Mouse (Mus musculus) kidney, adult 11 months (tissue): Measurements from ENCODE around the gene Macf1.
"Not testable (repeated sequence)": the region's sequence is repeated elsewhere in the genome, so short reads cannot be mapped to it uniquely, and the experiment has no call there.

Experiments
- DNase-seq: peaks from one replicate; pipeline ENCODE4 v3.0.0; 2022

The Macf1 gene

DNA sequence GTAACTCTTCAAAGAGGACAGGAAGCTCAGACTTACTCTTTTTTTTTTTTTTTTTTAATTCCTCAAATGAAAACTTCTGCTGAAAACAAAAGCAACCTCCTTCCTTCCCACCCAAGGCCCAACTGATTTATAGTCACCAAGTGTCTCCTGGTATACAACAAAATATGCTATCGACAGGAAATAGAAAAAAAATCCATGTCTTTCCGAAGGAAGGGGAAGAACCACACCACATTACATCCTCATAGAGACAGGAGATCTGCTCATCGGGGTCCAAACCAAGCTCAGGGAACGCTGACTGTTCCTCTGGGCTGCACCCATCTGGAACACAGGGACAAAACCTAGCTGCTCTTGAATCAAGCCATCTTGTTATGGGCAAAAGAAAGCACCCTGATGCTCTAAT, 50.3 kb downstream of the Macf1 start:
- DNase-seq, result peak; percentile 39

DNA sequence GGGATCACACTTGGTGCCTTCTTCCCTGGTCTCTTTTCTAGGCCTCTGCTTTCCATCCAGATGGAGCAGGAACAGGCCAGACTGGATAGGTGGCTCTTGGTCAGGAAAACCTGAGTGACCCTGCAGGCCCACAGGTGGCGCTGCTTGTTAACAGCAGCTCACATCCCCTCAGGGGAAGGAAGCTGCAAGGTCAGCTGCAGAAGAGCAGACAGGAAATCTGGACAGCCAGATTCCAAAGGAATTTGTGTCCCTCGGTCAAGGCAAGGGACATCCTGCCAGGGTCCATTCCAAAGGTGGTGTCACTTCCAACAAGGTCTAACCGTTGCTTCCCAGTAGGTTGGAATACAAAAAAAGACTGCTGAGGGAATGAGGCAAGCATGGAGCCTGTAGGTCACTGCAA, 50.8 kb downstream of the Macf1 start:
- peak; percentile 91 for DNase-seq

DNA sequence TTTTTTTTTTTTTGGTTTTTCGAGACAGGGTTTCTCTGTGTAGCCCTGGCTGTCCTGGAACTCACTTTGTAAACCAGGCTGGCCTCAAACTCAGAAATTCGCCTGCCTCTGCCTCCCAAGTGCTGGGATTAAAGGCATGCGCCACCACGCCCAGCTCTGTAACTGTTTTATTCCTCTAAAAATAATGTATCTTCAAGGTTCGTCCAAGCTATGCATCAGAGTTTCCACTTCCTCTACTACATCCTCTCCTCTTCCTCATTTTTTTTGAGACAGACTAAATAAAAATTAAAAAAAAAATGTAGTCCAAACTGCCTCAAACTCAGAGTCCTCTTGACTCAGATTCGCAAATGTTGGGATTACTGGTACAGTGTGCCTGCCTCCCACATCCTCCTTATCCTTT, 52.0 kb downstream of the Macf1 start:
- DNase-seq, result not testable (repeated sequence)

DNA sequence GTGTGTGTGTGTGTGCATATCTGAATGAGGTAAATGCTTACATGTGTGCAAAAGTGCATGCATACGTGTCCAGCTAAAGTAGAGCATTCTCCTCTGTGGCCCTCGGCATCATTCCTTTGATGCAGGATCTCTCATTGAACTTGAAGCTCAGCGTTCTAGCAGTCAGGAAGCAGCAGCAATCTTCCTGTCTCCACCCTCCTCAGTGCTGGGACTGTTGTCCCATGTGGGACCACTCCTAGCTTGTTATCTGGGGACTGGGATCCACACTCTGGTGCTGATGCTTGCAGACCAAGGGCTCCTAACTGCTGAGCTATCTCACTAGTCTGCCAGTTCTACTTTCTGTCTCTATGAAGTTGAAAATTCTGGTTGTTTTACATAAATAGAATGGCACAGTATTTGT, 52.5 kb downstream of the Macf1 start:
- DNase-seq, result no peak

DNA sequence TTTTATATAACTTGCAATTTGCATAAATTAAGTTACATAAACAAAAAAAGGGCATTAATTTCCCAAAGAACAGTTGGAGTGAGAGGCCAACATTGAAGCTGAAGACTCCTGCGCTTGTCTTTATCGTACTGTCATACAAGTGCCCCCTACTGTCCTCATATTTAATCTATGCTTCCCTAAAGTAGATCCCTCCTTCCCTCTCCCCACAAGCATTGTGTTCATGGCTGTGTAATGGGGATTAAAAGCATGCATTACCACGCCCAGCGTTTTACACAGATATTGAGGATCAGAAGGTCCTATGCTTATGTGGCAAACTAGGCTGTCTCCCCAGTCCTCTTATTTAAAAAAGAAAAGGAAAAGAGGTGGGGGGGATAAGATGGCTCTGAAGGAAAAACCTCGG, 56.5 kb downstream of the Macf1 start:
- no peak for DNase-seq

DNA sequence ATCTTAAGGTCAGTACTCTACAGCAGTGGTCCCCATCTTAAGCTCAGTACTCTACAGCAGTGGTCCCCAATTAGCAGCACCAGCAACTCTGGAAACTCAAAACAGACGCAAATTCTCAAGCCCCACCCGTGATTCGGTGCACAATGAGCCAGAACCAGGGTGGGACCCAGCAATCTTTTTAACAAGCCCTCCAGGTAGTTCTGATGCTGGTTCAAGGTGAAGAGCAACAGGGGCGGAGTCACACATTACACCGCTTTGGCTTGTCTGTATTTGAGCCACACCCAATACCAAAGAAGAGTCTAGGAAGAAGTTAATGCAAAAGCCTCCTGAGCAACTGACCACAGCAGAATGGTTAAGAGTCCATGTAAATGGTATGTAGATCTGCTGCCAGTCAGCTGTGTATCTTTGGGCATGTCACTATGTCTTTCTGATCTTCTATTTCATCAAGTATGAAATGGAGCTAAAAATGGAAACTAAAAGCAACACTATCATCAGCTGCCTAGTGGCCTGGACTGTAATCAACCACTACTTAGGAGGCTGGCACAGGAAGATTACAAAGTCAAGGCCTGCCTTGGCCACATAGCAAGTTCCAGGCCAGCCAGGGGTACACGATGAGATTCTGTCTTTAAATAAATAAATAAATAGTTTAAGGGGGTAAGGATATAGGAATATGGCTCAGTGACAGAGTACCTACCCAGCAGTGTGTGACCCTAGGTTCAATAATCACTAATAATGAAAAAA, 58.7 kb downstream of the Macf1 start:
- no peak for DNase-seq

DNA sequence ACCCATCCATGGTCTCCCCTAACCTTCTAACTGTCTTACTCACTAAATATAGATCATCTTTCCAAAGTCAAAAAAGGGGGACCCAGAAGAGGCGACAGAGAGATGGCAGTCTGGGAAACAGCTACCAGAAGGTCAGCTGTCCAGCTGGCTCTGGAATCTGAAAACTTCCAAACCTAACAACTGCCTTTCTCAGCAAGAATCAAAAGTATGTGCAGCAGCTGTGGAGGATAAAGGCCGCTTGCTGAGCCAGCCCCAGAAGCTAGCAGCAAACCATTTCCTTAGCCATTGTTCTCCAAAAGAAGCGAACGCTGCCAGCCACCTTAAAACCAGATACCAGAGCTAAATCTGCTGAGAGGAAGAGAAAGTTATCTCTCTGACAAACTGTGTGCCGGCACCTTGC, 59.7 kb downstream of the Macf1 start:
- peak; percentile 47 for DNase-seq

DNA sequence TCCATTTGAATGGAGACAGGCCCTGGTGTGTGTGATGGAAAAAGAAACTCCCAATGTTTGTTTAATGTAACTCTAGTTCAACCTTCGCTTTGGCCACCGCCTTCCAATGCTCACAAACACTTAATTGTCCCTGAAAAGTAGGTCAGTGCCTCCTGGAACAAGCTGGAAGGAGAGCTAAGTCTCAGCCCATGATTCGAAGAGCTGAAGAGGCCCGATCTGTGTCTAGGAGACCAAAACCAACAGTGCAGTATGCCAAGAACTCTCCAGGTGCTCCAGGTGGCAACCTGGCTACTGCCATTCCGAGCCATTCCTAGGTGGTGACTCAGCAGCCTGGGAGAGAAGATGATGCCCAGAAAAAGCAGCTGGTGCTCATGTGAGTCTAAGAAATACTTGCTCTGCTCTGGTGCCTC, 60.4 kb downstream of the Macf1 start:
- peak; percentile 44 for DNase-seq

DNA sequence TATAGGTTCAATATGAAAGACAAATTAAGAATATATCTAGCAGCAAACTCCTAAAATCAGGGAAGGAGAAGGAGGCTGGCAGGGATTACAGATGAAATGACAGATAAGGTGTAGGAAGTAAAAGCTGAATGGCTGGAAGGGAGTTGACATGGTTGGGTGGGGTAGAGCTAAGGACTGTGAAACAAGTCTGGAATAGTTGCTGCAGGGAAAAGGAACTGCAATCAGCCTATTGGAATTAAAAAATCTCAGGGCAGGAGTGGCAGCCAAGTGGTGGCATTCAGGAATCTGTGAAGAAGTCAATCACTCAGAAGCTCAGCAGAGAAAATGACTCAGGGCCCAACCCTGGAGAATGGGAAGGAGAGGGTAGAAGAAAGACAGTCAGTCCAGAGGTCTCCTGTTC, 62.4 kb downstream of the Macf1 start:
- no peak for DNase-seq

DNA sequence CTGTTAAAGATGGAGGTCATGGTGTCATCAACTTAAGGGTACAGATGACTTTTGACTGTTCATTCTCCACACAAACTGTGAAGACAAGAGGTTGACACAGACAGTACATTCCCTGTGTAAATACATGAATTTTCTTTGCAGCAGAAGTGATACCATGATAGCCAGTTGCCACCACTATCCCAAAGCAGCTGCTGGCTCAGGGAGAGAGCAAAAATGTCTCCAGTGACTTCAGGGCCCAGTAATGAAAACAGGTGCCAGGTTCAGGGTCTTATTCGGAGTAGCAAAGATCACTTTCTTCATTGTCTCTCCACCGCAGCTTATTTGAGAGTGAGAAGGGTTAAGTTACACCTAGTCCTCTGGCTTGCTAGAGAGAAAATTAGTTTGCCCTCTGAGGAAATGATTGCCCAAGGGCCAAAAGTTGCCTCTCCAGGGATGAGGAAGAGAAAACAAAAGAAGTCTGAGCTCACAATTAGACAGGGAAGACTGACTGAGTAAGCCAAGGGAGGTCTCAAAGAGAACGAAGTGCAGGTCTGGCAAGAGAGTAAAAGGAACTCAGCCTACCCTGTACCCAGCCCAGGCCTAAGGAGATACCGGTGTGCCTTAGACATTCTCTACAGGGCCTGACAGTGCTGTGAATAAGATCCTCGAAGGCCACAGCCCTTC, 66.3 kb downstream of the Macf1 start:
- no peak for DNase-seq

DNA sequence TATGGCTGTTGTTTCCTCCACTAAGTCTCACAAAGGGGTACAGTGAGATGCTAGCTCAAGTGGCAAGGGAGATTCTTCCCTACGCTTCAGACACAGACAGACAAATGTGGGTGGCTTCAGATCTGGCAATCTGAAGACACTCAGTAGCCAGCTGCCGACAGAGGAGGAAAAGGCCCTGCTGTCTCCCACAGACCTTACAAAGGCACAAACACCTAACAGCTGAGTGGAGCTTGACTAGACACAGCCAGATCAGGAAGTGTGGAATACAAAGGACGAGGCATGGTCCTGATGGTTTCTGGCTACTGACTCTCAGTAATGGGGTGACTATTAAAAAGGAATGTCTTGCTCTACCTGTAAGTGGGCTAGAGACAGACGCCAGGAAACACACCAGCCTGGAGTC, 67.2 kb downstream of the Macf1 start:
- DNase-seq, result no peak

DNA sequence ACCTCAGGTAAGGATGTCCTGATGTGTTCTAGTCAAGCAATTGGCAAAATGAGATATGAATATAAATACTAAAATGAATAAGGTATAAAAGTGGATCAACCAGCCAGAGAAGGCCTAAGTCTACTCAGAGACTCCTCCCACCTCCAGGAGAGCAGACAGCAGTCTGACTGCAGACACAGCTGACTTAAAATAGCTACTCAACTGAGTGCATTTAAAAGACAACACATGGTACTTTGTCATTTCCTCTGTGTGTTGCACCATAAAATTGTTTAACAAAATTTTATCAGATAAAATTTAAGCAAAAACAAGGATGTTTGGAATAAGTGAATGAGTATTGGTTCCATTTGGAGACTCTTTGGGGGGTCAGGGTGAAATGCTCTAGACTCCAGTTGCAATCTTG, 67.7 kb downstream of the Macf1 start:
- no peak for DNase-seq

DNA sequence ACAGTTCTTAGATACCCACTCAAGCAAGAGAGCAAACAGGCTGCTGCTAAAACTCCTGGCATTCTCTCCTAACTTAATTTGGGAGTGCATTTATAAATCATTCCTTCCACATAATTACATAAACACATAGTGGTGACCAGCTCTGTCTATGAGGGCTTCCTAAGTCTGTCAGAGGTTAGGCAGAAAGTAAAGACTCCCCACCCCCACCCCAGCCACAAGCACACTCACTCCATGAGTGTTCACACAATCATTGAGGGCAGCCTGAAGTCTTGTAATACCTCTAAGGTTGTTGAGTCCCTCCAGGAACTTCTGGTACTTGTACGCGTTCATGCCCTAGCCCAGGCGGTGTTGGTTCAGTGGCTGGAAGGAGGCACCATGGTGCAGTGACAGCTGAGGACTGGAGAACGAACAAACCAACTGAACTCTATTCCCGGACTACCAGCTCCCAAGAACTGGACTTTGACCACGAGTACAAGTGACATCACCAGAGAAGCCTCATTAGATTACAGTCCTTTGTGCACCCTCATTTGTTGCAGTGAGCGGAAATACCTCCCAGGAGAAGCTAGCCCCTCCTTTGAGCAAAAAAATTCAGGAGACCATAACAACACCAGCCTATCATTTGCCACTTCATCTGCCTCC, 70.7 kb downstream of the Macf1 start:
- peak; percentile 70 for DNase-seq

DNA sequence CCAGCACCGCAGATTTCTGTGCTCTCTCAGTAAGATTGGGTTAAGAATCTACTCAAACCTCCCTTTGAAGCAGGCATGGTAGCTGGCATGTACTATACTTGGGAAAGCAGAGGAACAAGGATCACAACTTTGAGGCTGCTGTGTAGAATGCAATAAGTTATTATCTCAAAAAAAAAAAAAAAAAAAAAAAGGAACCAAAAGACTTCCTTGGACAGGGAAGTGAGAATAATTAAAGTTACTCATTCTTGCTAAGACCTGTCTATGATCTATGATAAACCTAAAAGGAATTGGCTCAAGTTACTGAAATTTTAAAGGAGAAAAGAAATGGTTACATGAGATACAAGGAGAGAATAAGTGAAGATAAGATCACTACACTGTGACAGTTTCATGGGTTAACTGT, 72.2 kb downstream of the Macf1 start:
- no peak for DNase-seq

DNA sequence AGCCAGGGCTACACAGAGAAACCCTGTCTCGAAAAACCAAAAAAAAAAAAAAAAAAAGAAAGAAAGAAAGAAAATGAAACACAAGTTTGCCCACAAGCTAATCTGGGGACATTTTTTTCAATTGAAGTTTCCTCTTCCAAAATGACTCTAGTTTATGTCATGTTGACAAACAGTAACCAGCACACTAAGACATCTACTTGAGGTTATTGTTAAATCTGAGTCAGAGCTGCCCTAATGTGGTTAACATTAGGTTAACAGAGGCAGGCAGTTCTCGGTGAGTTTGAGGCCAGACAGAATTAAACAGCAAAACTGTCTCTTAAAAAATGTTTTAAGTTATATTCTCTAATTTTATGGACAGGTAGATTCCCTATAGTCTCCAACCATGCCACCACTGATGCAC, 72.9 kb downstream of the Macf1 start:
- no peak for DNase-seq

DNA sequence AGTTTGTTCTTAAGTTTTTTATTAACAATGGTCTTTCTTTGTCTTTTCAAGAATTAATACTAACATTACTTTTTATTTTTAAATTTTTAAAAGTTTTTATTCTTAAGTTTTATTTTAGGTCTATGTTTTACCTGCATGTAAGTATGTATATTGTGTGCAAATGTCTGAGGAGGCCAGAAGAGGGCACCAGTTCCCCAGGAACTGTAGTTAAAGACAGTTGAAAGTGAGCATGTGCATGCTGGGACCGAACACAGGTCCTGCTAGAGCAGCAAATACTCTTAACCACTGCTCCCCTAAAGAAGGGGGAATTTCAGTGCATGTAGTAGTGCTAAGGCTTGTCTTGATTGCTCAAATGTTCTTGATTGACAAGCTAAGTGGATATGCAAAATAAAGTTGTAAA, 77.0 kb downstream of the Macf1 start:
- DNase-seq, result no peak

DNA sequence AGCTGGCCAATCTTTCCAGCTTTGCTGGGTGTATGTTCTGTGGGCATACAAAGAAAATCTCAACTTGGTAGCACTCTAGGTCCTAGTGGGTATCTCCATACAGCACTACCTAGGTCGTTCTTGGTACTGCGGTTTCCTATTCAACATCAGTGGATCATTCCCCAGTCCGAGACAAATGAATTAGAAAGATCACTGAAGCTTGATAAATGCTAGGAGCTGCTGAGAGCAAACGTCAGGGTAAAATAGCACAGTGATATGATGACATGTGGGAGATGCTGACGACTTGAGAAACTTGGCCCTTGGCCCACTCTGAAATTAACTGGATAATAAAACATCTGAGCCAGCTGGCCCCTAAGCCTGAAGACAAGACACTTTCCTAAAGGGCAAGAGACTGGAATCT, 78.2 kb downstream of the Macf1 start:
- no peak for DNase-seq

DNA sequence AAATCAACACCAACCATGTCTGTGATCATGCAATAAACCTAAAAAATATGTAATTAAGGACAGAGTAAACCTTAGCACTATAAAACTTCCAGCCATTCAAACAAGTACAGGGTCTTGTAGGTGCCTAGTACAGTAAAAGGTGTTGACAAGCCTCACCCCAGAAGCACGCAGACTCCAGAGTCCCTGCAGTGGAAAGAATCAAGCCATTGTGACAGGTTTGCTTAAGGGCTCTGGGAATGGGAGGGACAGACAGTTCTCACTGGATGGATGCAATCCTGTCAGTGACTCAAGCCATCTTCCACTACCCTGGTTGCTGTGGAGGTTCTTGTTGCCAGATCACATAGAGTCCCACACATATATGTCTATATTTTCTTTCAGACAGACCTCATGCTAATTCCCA, 78.9 kb downstream of the Macf1 start:
- no peak for DNase-seq

DNA sequence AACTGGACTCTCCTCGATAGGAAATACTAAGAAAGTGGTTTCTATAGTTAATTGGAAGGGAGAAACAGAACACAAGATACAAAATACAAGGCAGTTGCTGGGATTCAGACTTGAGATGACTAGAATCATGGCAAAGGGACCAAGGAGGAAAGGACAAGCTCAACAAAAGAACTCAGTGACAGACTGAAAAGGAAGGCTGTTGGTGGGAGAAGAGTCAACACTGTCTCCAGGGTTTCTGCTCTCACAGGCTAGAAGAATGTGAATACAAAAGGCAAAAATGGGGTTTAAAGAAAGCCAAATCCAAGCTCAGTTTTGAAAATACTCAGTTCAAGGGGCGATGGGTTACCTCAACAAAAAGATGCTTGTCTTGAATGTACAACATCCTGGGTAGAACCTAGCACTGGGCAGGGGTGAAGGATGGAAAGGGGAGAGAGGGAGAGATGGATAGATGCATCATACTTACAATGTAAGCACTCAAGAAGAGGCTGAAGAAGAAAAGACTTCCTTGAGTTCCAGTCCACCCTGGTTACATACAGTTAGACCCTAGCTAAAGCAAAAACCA, 81.4 kb downstream of the Macf1 start:
- no peak for DNase-seq

DNA sequence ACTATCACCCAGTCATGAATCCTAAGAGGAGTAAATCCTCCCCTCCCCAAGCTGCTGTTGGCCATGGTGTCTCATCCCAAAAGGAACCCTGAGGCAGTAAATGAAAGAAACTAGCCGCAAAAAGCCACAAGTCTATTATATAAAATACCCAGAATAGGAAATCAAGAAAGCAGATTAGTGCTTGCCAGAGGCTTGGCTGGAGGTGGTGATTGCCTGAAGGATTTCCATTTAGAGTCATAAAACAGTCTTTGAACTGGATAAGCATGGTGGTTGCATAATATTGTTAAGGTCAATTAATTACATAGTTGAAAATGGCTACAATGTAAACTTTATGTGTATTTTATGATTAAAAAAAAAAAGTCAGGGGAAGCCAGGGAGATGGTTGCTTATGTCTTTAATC, 83.1 kb downstream of the Macf1 start:
- no peak for DNase-seq

DNA sequence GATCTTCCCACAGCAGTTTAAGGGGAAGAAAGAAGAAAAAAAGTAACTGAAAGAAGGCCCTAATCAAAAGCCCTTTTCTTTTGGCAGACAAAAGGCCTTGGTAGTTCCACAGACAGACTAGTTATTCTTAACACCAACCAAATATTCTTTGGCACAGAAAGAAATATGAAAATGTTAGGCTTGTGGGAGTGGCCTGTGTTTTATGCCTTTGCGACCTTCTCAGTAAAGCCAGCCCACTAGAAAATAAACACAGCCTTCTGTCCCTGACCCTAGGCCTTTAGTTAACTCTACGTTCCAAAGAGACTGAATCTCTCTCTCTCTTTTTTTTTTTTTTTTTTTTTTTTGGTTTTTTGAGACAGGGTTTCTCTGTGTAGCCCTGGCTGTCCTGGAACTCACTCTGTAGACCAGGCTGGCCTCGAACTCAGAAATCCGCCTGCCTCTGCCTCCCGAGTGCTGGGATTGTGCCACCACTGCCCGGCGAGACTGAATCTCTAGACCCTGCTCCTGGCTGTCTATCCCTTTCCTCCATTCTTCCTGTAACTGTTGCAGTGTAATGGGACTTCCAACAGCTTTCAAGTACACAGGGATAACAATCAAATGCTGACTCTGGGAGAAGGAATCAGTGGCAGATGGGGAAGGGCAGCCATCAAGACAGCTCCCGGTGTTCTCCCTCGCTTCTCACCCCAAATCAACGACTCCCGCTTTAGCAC, 85.5 kb downstream of the Macf1 start:
- no peak for DNase-seq

DNA sequence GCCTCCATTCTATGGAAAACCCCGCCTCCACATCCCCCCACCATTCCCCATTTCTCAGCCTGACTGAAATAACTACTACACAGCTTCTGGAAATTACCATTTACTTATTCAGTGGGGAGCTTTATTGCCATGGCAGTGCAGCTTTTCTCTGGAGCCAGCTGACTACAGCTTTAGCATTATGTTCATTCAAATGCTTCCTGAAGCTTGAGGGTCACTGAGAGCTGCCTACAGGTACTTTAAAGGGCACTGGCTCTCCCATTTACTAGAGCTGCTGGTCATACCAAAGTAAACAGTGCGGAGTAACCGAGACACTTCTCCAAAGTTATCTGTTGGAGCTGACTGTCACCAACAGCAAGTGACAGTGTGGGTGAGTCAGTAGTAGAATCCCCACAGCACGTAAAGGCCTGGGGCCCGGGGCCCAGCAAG, 89.8 kb downstream of the Macf1 start:
- DNase-seq, result no peak

DNA sequence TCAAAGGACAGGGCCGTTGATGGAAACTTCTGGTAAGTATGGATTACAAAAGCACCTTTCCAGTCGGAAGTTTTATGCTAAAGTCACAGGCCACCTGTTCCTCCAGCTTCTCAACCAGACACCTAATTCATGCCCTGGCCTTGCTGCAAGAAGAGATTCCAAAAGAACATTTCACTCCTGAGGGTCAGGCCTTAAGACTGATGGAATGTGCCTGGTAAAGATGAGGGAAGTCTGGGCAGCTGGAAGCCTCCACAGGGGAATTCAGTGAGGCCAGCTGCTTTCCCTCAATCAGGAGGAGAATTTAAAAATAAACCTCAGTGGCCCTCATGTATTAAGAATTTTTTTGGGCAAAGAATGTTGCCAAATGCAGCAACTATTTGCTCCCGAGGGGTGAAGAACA, 90.5 kb downstream of the Macf1 start:
- DNase-seq, result no peak
